Mouse (Mus musculus): ENCODE data around the gene Zfhx3. TPM values are rescaled to one million over a fixed set of nuclear protein-coding genes. Genes with fewer than 3 reads are reported as not detected.

Gene Zfhx3
- total and polyA plus RNA-seq, 3 experiments, result 0.11 to 0.30 TPM; not detected in 1

GRCm38 (mm10) chr8:108695242-108695880 is 752.9 kb downstream of the Zfhx3 start:
- Histone ChIP-seq H3K36me3 (replicated peaks) (no peaks in the 10 kb centered on the region), H3K9me3 (replicated peaks) (peaks cover 81% of the 10 kb centered on the region), H3K4me3 (ENCODE audit: low read depth, low read length) (no peak overlapping the region; the same call in 1 of the 2 replicates), H3K27me3 (ENCODE audit: insufficient read depth, low read length) (no peaks in the 10 kb centered on the region), H3K4me1 (ENCODE audit: insufficient read depth, low read depth, low read length) (no peaks in the 10 kb centered on the region)
- ATAC-seq (ENCODE audit: extremely low read depth, insufficient number of reproducible peaks, low FRiP score, poor library complexity, severe bottlenecking), result no peak
- no peak for DNase-seq (ENCODE audit: low spot score)
- no peak for TF ChIP-seq GATA2 (IDR thresholded peaks at IDR 0.05; ENCODE audit: borderline replicate concordance, low read depth, low read length)
- TF ChIP-seq GATA1 (IDR thresholded peaks at IDR 0.05; ENCODE audit: borderline replicate concordance, low read length), result no peak

GRCm38 (mm10) chr8:108695938-108696630 is 753.6 kb downstream of the Zfhx3 start:
- Histone ChIP-seq H3K4me3 (ENCODE audit: low read depth, low read length) (no peak overlapping the region; the same call in 1 of the 2 replicates), H3K4me1 (ENCODE audit: insufficient read depth, low read depth, low read length) (no peaks in the 10 kb centered on the region), H3K9me3 (replicated peaks) (peaks cover 76% of the 10 kb centered on the region), H3K36me3 (replicated peaks) (no peaks in the 10 kb centered on the region), H3K27me3 (ENCODE audit: insufficient read depth, low read length) (no peaks in the 10 kb centered on the region)
- no peak for TF ChIP-seq GATA1 (IDR thresholded peaks at IDR 0.05; ENCODE audit: borderline replicate concordance, low read length)
- no peak for TF ChIP-seq CTCF (IDR thresholded peaks at IDR 0.05; ENCODE audit: low read depth, low read length)
- TF ChIP-seq TAL1 (conservative IDR thresholded peaks at IDR 0.05; ENCODE audit: low read depth, low read length), result no peak
- TF ChIP-seq GATA2 (IDR thresholded peaks at IDR 0.05; ENCODE audit: borderline replicate concordance, low read depth, low read length), result no peak
- no peak for TF ChIP-seq POLR2AphosphoS5 (IDR thresholded peaks at IDR 0.05; ENCODE audit: insufficient replicate concordance, low read depth, low read length)
- DNase-seq (ENCODE audit: low spot score) (no peak), ATAC-seq (ENCODE audit: extremely low read depth, insufficient number of reproducible peaks, low FRiP score, poor library complexity, severe bottlenecking) (no peak)

DNA sequence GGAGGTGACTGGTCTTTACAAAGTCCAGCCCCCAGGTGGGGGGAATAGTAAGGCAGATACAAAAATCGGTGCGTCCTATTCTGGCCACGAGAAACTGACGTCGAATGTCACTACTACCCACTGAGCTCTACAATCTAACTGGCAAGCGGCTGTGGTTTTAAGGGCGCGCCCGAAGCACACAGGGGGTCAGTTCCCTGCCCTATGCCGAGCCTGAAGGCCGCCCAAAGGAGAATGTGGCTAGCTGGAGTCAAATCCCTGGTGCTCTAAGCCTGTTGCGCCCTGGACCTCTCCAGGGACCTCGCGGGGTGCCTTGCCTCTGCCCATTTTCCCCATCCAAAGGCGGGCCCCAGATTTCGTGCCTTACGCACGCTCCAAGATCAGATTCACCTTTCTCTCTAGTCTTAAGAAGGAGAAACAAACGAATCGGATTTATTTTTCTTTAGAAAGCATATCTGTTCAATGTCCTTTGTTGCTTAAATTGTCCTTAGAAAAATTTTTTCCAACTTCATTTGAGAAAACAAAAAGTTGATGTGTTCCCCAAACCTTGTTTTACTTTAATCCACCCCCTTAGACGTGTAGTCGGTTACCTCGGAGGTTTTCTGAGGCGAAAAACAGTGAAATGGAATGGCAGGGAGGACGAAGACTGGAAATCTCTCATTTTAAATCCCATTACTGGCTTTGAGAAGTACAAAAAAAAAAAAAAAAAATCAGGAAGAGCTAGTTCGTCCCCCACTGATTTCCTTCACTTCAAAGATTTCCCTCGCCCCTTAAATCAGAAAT is 754.4 kb downstream of the Zfhx3 start:
- H3K9me3 ChIP-seq (replicated peaks), result peaks cover 70% of the 10 kb centered on the region
- TF ChIP-seq GATA1 (IDR thresholded peaks at IDR 0.05; ENCODE audit: borderline replicate concordance, low read length) (no peak), GATA2 (IDR thresholded peaks at IDR 0.05; ENCODE audit: borderline replicate concordance, low read depth, low read length) (no peak), CTCF (IDR thresholded peaks at IDR 0.05; ENCODE audit: low read depth, low read length) (no peak), POLR2AphosphoS5 (IDR thresholded peaks at IDR 0.05; ENCODE audit: insufficient replicate concordance, low read depth, low read length) (no peak), TAL1 (conservative IDR thresholded peaks at IDR 0.05; ENCODE audit: low read depth, low read length) (no peak)
- DNase-seq (ENCODE audit: low spot score), result no peak
- no peak overlapping the region; the same call in 1 of the 2 replicates for H3K4me3 ChIP-seq (ENCODE audit: low read depth, low read length)
- H3K36me3 ChIP-seq (replicated peaks), result no peaks in the 10 kb centered on the region
- no peak for ATAC-seq (ENCODE audit: extremely low read depth, insufficient number of reproducible peaks, low FRiP score, poor library complexity, severe bottlenecking)
- no peaks in the 10 kb centered on the region for H3K27me3 ChIP-seq (ENCODE audit: insufficient read depth, low read length)
- no peaks in the 10 kb centered on the region for H3K4me1 ChIP-seq (ENCODE audit: insufficient read depth, low read depth, low read length)

DNA sequence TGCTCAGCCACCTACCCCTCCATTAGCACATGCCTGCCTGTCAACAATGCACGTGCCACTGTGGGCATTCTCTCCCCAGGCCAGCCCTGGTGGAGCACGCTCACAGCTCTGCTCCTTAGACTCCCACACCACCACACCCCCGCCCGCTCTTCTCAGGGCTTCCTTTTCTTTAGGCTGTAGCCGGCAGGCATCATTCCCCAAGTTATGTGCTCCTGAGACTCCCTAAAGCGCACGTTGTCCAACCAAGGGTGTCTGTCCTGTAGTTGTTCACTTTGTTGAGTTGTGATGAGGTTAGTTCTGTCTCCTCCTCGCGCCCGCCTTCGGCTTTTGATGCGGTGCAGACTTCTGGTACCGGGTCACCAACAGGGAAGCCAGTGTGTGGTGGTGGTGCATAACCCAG is 755.1 kb downstream of the Zfhx3 start:
- peaks cover 64% of the 10 kb centered on the region for H3K9me3 ChIP-seq (replicated peaks)
- no peaks in the 10 kb centered on the region for H3K4me1 ChIP-seq (ENCODE audit: insufficient read depth, low read depth, low read length)
- H3K4me3 ChIP-seq (ENCODE audit: low read depth, low read length), result no peak overlapping the region
- no peak for ATAC-seq (ENCODE audit: extremely low read depth, insufficient number of reproducible peaks, low FRiP score, poor library complexity, severe bottlenecking)
- TF ChIP-seq GATA2 (IDR thresholded peaks at IDR 0.05; ENCODE audit: borderline replicate concordance, low read depth, low read length) (no peak), GATA1 (IDR thresholded peaks at IDR 0.05; ENCODE audit: borderline replicate concordance, low read length) (no peak), CTCF (IDR thresholded peaks at IDR 0.05; ENCODE audit: low read depth, low read length) (no peak), TAL1 (conservative IDR thresholded peaks at IDR 0.05; ENCODE audit: low read depth, low read length) (no peak)
- H3K27me3 ChIP-seq (ENCODE audit: insufficient read depth, low read length), result no peaks in the 10 kb centered on the region
- no peaks in the 10 kb centered on the region for H3K36me3 ChIP-seq (replicated peaks)
- no peak for DNase-seq (ENCODE audit: low spot score)

DNA sequence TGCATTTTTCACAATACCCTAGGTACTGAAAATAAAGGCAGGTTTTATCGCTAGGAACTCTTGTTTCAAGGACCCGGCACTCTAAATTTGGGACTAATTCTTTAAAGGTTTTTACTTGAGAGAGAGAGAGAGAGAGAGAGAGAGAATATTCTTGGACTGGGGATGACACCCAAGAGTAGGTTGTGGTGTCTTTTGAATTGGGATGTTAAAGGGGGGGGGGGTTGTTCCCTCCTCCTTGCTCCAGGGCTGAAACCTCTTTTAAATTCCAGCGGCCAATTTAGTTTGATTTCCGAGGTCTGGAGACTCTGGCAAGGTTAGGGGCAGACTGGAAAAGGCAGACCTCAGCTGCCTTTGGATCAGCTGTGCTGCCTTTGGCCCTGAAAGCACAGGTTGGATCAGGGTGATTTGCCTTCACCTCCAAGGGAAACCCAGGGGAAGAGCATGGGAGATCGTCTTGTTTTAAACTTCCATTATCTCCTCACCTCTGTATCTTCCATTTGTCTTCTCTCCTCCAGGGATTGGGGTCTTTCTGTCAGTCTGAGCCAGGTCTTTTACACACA is 755.7 kb downstream of the Zfhx3 start:
- Histone ChIP-seq H3K27me3 (ENCODE audit: insufficient read depth, low read length) (no peaks in the 10 kb centered on the region), H3K4me3 (ENCODE audit: low read depth, low read length) (no peak overlapping the region), H3K4me1 (ENCODE audit: insufficient read depth, low read depth, low read length) (no peaks in the 10 kb centered on the region), H3K9me3 (replicated peaks) (peaks cover 60% of the 10 kb centered on the region), H3K36me3 (replicated peaks) (no peaks in the 10 kb centered on the region)
- DNase-seq (ENCODE audit: low spot score), result no peak
- no peak for ATAC-seq (ENCODE audit: extremely low read depth, insufficient number of reproducible peaks, low FRiP score, poor library complexity, severe bottlenecking)
- TF ChIP-seq POLR2AphosphoS5 (IDR thresholded peaks at IDR 0.05; ENCODE audit: insufficient replicate concordance, low read depth, low read length), result no peak
- TF ChIP-seq GATA2 (IDR thresholded peaks at IDR 0.05; ENCODE audit: borderline replicate concordance, low read depth, low read length), result no peak
- TF ChIP-seq CTCF (IDR thresholded peaks at IDR 0.05; ENCODE audit: low read depth, low read length), result no peak
- no peak for TF ChIP-seq TAL1 (conservative IDR thresholded peaks at IDR 0.05; ENCODE audit: low read depth, low read length)
- no peak for TF ChIP-seq GATA1 (IDR thresholded peaks at IDR 0.05; ENCODE audit: borderline replicate concordance, low read length)

DNA sequence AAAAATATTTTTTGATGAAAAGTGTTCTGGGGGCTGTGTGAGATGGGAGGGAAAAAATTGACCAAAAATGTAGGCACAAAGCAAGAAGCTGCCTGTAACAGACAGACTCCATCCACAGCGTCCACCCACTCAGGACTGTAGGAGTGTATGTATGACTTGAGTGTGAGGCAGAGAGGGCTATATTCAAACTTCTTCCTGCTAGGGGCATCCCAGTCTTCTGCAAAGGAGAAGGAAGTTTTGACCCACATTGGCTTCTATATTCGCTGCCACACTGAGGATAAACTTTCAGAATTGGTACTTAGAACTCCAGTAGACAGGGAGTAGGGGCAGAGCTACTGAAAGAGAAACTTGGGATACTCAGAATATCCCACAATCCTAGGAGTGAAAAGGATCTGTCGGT is 756.6 kb downstream of the Zfhx3 start:
- H3K27me3 ChIP-seq (ENCODE audit: insufficient read depth, low read length), result no peaks in the 10 kb centered on the region
- no peak for TF ChIP-seq CTCF (IDR thresholded peaks at IDR 0.05; ENCODE audit: low read depth, low read length)
- no peak for TF ChIP-seq GATA2 (IDR thresholded peaks at IDR 0.05; ENCODE audit: borderline replicate concordance, low read depth, low read length)
- no peak for TF ChIP-seq POLR2AphosphoS5 (IDR thresholded peaks at IDR 0.05; ENCODE audit: insufficient replicate concordance, low read depth, low read length)
- TF ChIP-seq GATA1 (IDR thresholded peaks at IDR 0.05; ENCODE audit: borderline replicate concordance, low read length), result no peak
- no peak for TF ChIP-seq TAL1 (conservative IDR thresholded peaks at IDR 0.05; ENCODE audit: low read depth, low read length)
- no peak for ATAC-seq (ENCODE audit: extremely low read depth, insufficient number of reproducible peaks, low FRiP score, poor library complexity, severe bottlenecking)

More for the DNA sequence above, 756.6 kb downstream of the Zfhx3 start:
- no peaks in the 10 kb centered on the region for H3K4me1 ChIP-seq (ENCODE audit: insufficient read depth, low read depth, low read length)
- DNase-seq (ENCODE audit: low spot score), result no peak
- H3K36me3 ChIP-seq (replicated peaks), result no peaks in the 10 kb centered on the region
- no peak overlapping the region for H3K4me3 ChIP-seq (ENCODE audit: low read depth, low read length)
- H3K9me3 ChIP-seq (replicated peaks), result peaks cover 51% of the 10 kb centered on the region
